Mouse (Mus musculus): ENCODE measurements at regions not wholly inside any gene's neighbourhood (a gene's known extent, or its start where the extent isn't known, plus 50 kb on each side); places are given as distances from the start of the nearest gene placed in this dataset.

- Histone ChIP-seq H3K4me3 (no peak overlapping the region), H3K9me3 (replicated peaks) (no peaks in the 10 kb centered on the region), H3K9ac (no peak overlapping the region), H3K36me3 (ENCODE audit: poor library complexity, severe bottlenecking) (no peaks in the 10 kb centered on the region), H3K27me3 (no peaks in the 10 kb centered on the region), H3K4me2 (no peak overlapping the region), H3K27ac (no peak overlapping the region), H3K4me1 (peaks cover 27% of the 10 kb centered on the region)
- WGBS, result 99% methylated on average over 5 of the region's 5 CpGs
- ATAC-seq, result no peak
Measured at GRCm38 (mm10) chr14:60527951-60528350, 105.8 kb upstream of the Spata13 start.

- H3K4me1 ChIP-seq, result peaks cover 33% of the 10 kb centered on the region
- no peak overlapping the region for H3K4me3 ChIP-seq
- no peak overlapping the region for H3K4me2 ChIP-seq
- H3K36me3 ChIP-seq (ENCODE audit: poor library complexity, severe bottlenecking), result no peaks in the 10 kb centered on the region
- no peaks in the 10 kb centered on the region for H3K27me3 ChIP-seq
- 85% methylated on average over 7 of the region's 7 CpGs for WGBS
- peak overlapping the region; percentile 67; the same call in 1 of the 2 replicates for H3K27ac ChIP-seq
- H3K9me3 ChIP-seq (replicated peaks), result no peaks in the 10 kb centered on the region
- ATAC-seq, result no peak
- no peak overlapping the region for H3K9ac ChIP-seq
Measured at GRCm38 (mm10) chr14:60528520-60528919, 105.3 kb upstream of the Spata13 start.

DNA sequence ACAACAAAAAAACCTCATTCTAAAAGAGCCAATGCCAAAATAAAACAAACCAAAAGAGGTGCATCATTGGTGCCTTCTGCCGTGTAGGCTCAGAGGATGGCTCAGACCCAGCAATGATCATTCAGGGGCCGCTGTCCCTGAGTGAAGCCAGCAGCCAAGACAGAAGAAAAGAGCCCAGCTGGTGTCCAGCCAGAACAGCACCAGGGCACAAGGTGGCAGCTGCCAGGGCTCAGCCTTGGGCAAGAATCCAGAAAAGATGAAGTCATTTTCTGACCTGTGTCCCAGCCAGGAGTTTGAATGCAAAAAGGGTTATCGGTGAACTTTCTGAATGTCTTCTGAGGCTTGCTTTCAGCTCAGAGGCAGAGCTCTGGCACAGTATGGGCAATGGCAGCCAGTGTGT lies 104.8 kb upstream of the Spata13 start:
- Histone ChIP-seq H3K27me3 (no peaks in the 10 kb centered on the region), H3K4me1 (peaks cover 38% of the 10 kb centered on the region), H3K9me3 (replicated peaks) (no peaks in the 10 kb centered on the region), H3K4me2 (no peak overlapping the region), H3K27ac (peak overlapping the region; percentile 67), H3K4me3 (no peak overlapping the region), H3K36me3 (ENCODE audit: poor library complexity, severe bottlenecking) (no peaks in the 10 kb centered on the region), H3K9ac (no peak overlapping the region)
- peak; percentile 48; the same call in 1 of the 2 replicates for ATAC-seq
- 16% methylated on average over 3 of the region's 3 CpGs for WGBS

DNA sequence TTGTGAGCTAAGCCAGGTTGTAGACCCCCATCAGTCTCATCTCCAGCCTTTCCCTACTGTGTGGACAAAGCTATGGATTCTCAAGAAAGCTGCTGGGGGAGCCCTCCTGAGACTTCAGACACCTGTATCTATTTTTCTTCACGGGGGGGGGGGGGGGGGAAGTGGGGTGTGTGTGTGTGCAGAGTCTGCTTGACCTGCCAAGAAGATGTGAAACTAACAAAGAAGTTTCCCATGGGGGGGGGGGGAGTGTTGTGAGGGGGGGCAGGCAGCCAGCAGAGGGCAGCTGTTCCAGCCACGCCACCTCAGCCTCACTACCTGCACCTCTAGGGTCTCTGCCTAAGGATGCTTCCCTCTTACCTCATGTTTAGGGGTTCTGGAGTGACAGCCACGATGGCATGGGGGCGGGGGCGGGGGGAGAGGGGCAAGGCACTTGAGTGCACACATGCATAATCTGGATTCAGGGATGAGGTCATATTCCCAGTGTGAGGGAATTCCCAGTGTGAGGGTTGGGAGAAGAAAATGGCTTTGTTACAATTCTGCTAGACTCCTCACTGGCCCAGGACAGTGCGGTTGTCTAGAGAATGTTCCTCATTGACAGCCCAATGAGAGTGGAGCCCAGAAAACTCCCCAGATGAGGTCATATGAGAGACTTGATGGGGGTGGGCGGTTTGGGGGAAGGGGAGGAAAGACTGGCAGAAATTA lies 104.0 kb upstream of the Spata13 start:
- Histone ChIP-seq H3K4me2 (no peak overlapping the region), H3K36me3 (ENCODE audit: poor library complexity, severe bottlenecking) (no peaks in the 10 kb centered on the region), H3K4me1 (peaks cover 46% of the 10 kb centered on the region), H3K27me3 (no peaks in the 10 kb centered on the region), H3K4me3 (no peak overlapping the region), H3K9ac (no peak overlapping the region), H3K9me3 (replicated peaks) (no peaks in the 10 kb centered on the region), H3K27ac (peak overlapping the region; percentile 67)
- 29% methylated on average over 6 of the region's 7 CpGs for WGBS
- ATAC-seq, result peak; percentile 65

DNA sequence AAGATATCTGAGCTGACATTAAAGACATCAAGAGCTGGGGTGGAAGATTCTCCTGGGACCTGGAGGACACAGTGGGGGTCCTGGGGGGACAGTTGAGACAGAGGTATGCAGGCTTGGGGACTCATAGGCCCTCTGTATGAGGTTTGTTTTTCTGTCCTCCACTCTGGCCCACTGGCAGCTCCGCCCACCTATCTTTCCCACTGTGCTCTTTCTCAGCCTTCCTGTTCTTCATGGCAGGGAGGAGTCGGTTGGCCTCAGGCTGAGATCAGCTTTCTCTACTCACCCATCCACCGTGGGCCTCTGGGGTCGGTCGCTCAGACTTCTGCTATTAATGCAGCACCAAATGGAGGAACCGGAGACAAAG lies 103.5 kb upstream of the Spata13 start:
- 24% methylated on average over 6 of the region's 6 CpGs for WGBS
- H3K4me2 ChIP-seq, result no peak overlapping the region
- ATAC-seq, result peak; percentile 39; the same call in 1 of the 2 replicates
- no peak overlapping the region for H3K9ac ChIP-seq
- H3K9me3 ChIP-seq (replicated peaks), result no peaks in the 10 kb centered on the region
- no peak overlapping the region for H3K4me3 ChIP-seq
- H3K36me3 ChIP-seq (ENCODE audit: poor library complexity, severe bottlenecking), result no peaks in the 10 kb centered on the region
- H3K27me3 ChIP-seq, result no peaks in the 10 kb centered on the region
- H3K4me1 ChIP-seq, result peaks cover 47% of the 10 kb centered on the region
- H3K27ac ChIP-seq, result peak overlapping the region; percentile 67

DNA sequence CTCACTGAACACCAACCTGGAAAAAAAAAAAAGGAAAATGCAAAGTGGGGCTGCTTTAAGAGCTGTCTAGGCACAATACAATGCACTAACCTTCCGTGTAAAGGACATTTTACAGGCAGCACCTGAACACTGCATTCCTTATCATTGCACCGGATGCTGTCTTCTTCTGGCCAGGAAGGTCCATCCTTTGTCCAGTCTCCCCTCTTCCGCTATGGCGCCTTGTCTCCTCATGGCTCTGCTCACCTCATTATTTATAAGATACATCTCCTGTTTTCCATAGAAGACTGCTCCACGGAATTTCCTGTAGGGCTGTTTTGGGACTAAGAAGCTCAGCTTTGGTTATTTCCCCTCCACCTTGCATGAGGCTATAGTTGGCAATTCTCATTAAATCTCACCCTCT lies 102.8 kb upstream of the Spata13 start:
- H3K4me2 ChIP-seq, result no peak overlapping the region
- no peak for ATAC-seq
- H3K27me3 ChIP-seq, result no peaks in the 10 kb centered on the region
- no peaks in the 10 kb centered on the region for H3K36me3 ChIP-seq (ENCODE audit: poor library complexity, severe bottlenecking)
- 81% methylated on average over 5 of the region's 5 CpGs for WGBS
- peaks cover 44% of the 10 kb centered on the region for H3K4me1 ChIP-seq
- H3K27ac ChIP-seq, result peak overlapping the region; percentile 67; the same call in 1 of the 2 replicates
- no peak overlapping the region for H3K4me3 ChIP-seq
- no peaks in the 10 kb centered on the region for H3K9me3 ChIP-seq (replicated peaks)
- no peak overlapping the region for H3K9ac ChIP-seq

DNA sequence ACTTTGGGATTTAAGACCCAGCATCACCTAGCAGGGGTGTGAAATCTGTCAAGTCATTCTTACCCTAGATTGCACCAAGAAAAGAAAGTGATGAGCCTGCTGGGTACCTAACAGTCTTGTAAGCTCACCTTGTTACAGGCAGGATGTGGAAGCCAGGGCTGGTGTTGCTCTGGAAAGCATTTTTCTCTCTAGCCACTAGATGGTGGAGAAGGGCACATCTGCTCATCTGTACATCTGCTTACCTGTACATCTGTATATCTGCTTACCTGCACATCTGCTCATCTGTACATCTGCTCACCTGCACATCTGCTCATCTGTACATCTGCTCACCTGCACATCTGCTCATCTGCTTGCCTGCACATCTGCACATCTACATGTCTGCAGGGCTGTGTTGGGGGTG lies 102.0 kb upstream of the Spata13 start:
- Histone ChIP-seq H3K27ac (no peak overlapping the region), H3K36me3 (ENCODE audit: poor library complexity, severe bottlenecking) (no peaks in the 10 kb centered on the region), H3K27me3 (no peaks in the 10 kb centered on the region), H3K4me3 (no peak overlapping the region), H3K9ac (no peak overlapping the region), H3K4me1 (peaks cover 44% of the 10 kb centered on the region), H3K9me3 (replicated peaks) (no peaks in the 10 kb centered on the region), H3K4me2 (no peak overlapping the region)
- ATAC-seq, result no peak

GRCm38 (mm10) chr14:60533452-60534224 lies 100.2 kb upstream of the Spata13 start:
- peak; percentile 52 for ATAC-seq
- WGBS, result 7% methylated on average over 23 of the region's 23 CpGs
- Histone ChIP-seq H3K4me2 (peak overlapping the region; percentile 32), H3K9me3 (replicated peaks) (no peaks in the 10 kb centered on the region), H3K9ac (peak overlapping the region; percentile 23), H3K36me3 (ENCODE audit: poor library complexity, severe bottlenecking) (no peaks in the 10 kb centered on the region), H3K4me3 (no peak overlapping the region), H3K4me1 (peaks cover 44% of the 10 kb centered on the region), H3K27ac (peak overlapping the region; percentile 68), H3K27me3 (no peaks in the 10 kb centered on the region)

- 83% methylated on average over 2 of the region's 2 CpGs for WGBS
- 0 out of 2 replicates have a peak, but pooled peaks have one; percentile 21 for ATAC-seq
- Histone ChIP-seq H3K36me3 (ENCODE audit: poor library complexity, severe bottlenecking) (no peaks in the 10 kb centered on the region), H3K4me1 (peaks cover 9% of the 10 kb centered on the region), H3K27ac (no peak overlapping the region), H3K9me3 (replicated peaks) (no peaks in the 10 kb centered on the region), H3K9ac (no peak overlapping the region), H3K4me2 (no peak overlapping the region), H3K27me3 (no peaks in the 10 kb centered on the region), H3K4me3 (no peak overlapping the region)
Measured at GRCm38 (mm10) chr14:60539040-60539439, 94.8 kb upstream of the Spata13 start.

DNA sequence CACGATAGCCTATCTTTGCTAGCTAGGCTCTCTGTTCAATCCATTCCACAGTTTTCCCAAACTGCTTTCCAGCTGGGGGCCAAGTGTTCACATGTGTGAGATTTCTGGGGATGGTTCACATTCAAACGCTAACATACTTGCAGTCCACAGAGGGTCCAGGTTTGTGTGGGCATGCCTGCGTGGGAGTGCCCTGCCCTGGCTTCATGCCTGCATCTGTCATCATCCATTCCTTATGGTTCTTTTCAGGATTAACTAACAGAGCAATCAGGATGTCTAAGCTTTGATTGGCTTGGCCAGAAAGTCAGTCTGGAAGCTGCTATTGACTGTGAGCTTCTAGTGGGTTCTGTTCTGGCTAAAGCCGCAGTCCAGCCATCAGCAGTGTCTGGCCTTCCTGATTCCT lies 93.7 kb upstream of the Spata13 start:
- no peak for ATAC-seq
- Histone ChIP-seq H3K4me3 (no peak overlapping the region), H3K4me1 (no peaks in the 10 kb centered on the region; the same call in 1 of the 2 replicates), H3K27me3 (no peaks in the 10 kb centered on the region), H3K9ac (no peak overlapping the region; the same call in 1 of the 2 replicates), H3K9me3 (replicated peaks) (no peaks in the 10 kb centered on the region), H3K27ac (no peak overlapping the region), H3K36me3 (ENCODE audit: poor library complexity, severe bottlenecking) (no peaks in the 10 kb centered on the region), H3K4me2 (no peak overlapping the region)
- WGBS, result 84% methylated on average over 4 of the region's 4 CpGs

- WGBS, result 90% methylated on average over 5 of the region's 5 CpGs
- no peaks in the 10 kb centered on the region; the same call in 1 of the 2 replicates for H3K4me1 ChIP-seq
- no peak overlapping the region for H3K9ac ChIP-seq
- no peak for ATAC-seq
- H3K4me3 ChIP-seq, result no peak overlapping the region
- H3K27ac ChIP-seq, result no peak overlapping the region
- H3K36me3 ChIP-seq (ENCODE audit: poor library complexity, severe bottlenecking), result no peaks in the 10 kb centered on the region
- no peak overlapping the region for H3K4me2 ChIP-seq
- no peaks in the 10 kb centered on the region for H3K27me3 ChIP-seq
- H3K9me3 ChIP-seq (replicated peaks), result no peaks in the 10 kb centered on the region
Measured at GRCm38 (mm10) chr14:60541596-60541995, 92.2 kb upstream of the Spata13 start.

DNA sequence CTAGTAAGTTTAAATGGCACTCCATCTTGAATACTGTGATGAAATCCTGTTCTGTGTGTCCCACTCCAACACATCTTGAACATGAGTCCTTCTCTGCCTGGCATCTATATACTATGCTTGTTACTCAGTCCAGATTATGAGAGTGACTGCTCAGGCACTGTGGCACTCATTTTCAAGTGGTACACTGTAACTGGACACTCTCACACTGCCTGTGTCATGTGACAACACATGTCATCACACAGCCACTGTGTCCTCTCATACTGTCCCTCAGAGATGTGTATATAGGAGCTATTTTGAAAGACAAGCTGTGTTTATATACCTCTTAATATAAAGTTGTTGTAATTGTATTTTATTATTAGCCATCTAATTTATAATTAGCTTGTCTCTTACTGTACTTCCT lies 89.0 kb upstream of the Spata13 start:
- H3K9ac ChIP-seq, result no peak overlapping the region
- H3K4me1 ChIP-seq, result no peaks in the 10 kb centered on the region
- no peak overlapping the region for H3K27ac ChIP-seq
- no peaks in the 10 kb centered on the region for H3K36me3 ChIP-seq (ENCODE audit: poor library complexity, severe bottlenecking)
- no peak overlapping the region for H3K4me3 ChIP-seq
- ATAC-seq, result no peak
- no peak overlapping the region for H3K4me2 ChIP-seq
- no peaks in the 10 kb centered on the region for H3K9me3 ChIP-seq (replicated peaks)
- H3K27me3 ChIP-seq, result no peaks in the 10 kb centered on the region

All from forebrain, embryonic 13.5 days (tissue).